Mouse (Mus musculus) MEL (cell line): ENCODE measurements around the gene Fgf12. TPM values are rescaled to one million over a fixed set of nuclear protein-coding genes. Genes with fewer than 3 reads are reported as not detected.

Experiments
- DNase-seq: peaks from one replicate; pipeline ENCODE4 v3.0.0; 2011; ENCODE audit warnings: low read depth, low spot score
- H3K27ac ChIP-seq: 2 replicates; pipeline ENCODE4 v1.5.1; 2012; ENCODE audit warnings: low read depth, mild to moderate bottlenecking, control low read depth, low read length, moderate library complexity; ENCODE audit not compliant: control insufficient read depth
- H3K27me3 ChIP-seq, 2 experiments: fragments of 150-350 bp in 1 of 2; sonication (generic) in 1 of 2; 2 replicates each; pipeline ENCODE4 v1.6.1; 2012; ENCODE audit warnings: low read length in 2 of 2, mild to moderate bottlenecking in 2 of 2, improper control_type of control experiment in 1 of 2, moderate library complexity in 1 of 2; ENCODE audit not compliant: insufficient read depth in 2 of 2, control insufficient read depth in 1 of 2
- H3K36me3 ChIP-seq, 2 experiments: 2 replicates each; pipeline ENCODE4 v1.6.1; 2012 to 2014; ENCODE audit warnings: low read length in 2 of 2, improper control_type of control experiment in 1 of 2, inconsistent platforms in 1 of 2, mild to moderate bottlenecking in 1 of 2; ENCODE audit not compliant: insufficient read depth in 2 of 2, control insufficient read depth in 1 of 2
- H3K4me1 ChIP-seq, 2 experiments: fragments of 150-350 bp in 1 of 2; sonication (generic) in 1 of 2; 2 replicates each; pipeline ENCODE4 v1.6.1; 2012; ENCODE audit warnings: low read length in 2 of 2, improper control_type of control experiment in 1 of 2, mild to moderate bottlenecking in 1 of 2; ENCODE audit not compliant: insufficient read depth in 2 of 2, control insufficient read depth in 1 of 2
- H3K4me3 ChIP-seq, 2 experiments: fragments of 150-350 bp in 1 of 2; sonication (generic) in 1 of 2; 2 replicates each; pipeline ENCODE4 v1.5.1; 2012; ENCODE audit warnings: low read depth in 2 of 2, low read length in 2 of 2, mild to moderate bottlenecking in 2 of 2, moderate library complexity in 2 of 2, control low read depth in 1 of 2, improper control_type of control experiment in 1 of 2; ENCODE audit not compliant: control insufficient read depth in 1 of 2, insufficient read depth in 1 of 2
- H3K79me2 ChIP-seq: 2 replicates; pipeline ENCODE4 v1.6.1; 2012; ENCODE audit warnings: mild to moderate bottlenecking, low read length, moderate library complexity; ENCODE audit not compliant: control insufficient read depth, poor library complexity, insufficient read depth
- H3K9ac ChIP-seq: 2 replicates; pipeline ENCODE4 v1.6.1; 2012; ENCODE audit warnings: low read depth, mild to moderate bottlenecking, control low read depth, low read length, moderate library complexity; ENCODE audit not compliant: control insufficient read depth, poor library complexity, severe bottlenecking
- H3K9me3 ChIP-seq: fragments of 150-350 bp; sonication (generic); replicated peaks from 2 replicates; pipeline ENCODE4 v1.6.1; 2012; ENCODE audit warnings: mild to moderate bottlenecking, low read length, improper control_type of control experiment, moderate library complexity; ENCODE audit not compliant: insufficient read depth
- CHD2 ChIP-seq: IDR thresholded peaks from 2 replicates; pipeline ENCODE4 v1.6.1; 2011; ENCODE audit warnings: low read length, improper control_type of control experiment
- CTCF ChIP-seq, 3 experiments: IDR thresholded peaks in 2 of 3; conservative IDR thresholded peaks in 1 of 3; 2 replicates each; pipeline ENCODE4 v1.5.1; 2011 to 2012; ENCODE audit warnings: low read length in 3 of 3, low read depth in 2 of 3, mild to moderate bottlenecking in 2 of 3, improper control_type of control experiment in 1 of 3, inconsistent platforms in 1 of 3, mixed read lengths in 1 of 3, moderate library complexity in 1 of 3; ENCODE audit not compliant: control insufficient read depth in 1 of 3, insufficient read depth in 1 of 3, poor library complexity in 1 of 3, severe bottlenecking in 1 of 3
- E2F4 ChIP-seq: IDR thresholded peaks from 2 replicates; pipeline ENCODE4 v1.6.1; 2011; ENCODE audit warnings: low read depth, low read length, improper control_type of control experiment, borderline replicate concordance
- ELF1 ChIP-seq: IDR thresholded peaks from 2 replicates; pipeline ENCODE4 v1.6.1; 2014; ENCODE audit warnings: low read depth, mild to moderate bottlenecking, inconsistent platforms, low read length, improper control_type of control experiment, moderate library complexity
- EP300 ChIP-seq, 2 experiments: IDR thresholded peaks; 2 replicates each; pipeline ENCODE4 v1.6.1; 2011; ENCODE audit warnings: improper control_type of control experiment in 2 of 2, low read length in 2 of 2, low read depth in 1 of 2, mild to moderate bottlenecking in 1 of 2
- ETS1 ChIP-seq: IDR thresholded peaks from 2 replicates; pipeline ENCODE4 v1.6.1; 2012; ENCODE audit warnings: low read depth, mild to moderate bottlenecking, inconsistent platforms, low read length, improper control_type of control experiment, moderate library complexity
- GABPA ChIP-seq: IDR thresholded peaks from 2 replicates; pipeline ENCODE4 v1.6.1; 2012; ENCODE audit warnings: low read depth, mild to moderate bottlenecking, inconsistent platforms, low read length, improper control_type of control experiment, moderate library complexity
- GATA1 ChIP-seq: IDR thresholded peaks from 2 replicates; pipeline ENCODE4 v1.6.1; 2011; ENCODE audit warnings: low read depth, low read length, improper control_type of control experiment
- HCFC1 ChIP-seq: IDR thresholded peaks from 2 replicates; pipeline ENCODE4 v1.6.1; 2012; ENCODE audit warnings: low read depth, mild to moderate bottlenecking, inconsistent platforms, low read length, improper control_type of control experiment, moderate library complexity
- KAT2A ChIP-seq: conservative IDR thresholded peaks from 2 replicates; pipeline ENCODE4 v1.6.1; 2012; ENCODE audit warnings: low read depth, low read length, improper control_type of control experiment, inconsistent platforms
- MAFK ChIP-seq: IDR thresholded peaks from 2 replicates; pipeline ENCODE4 v1.6.1; 2011; ENCODE audit warnings: low read depth, mild to moderate bottlenecking, low read length, improper control_type of control experiment, borderline replicate concordance
- MAX ChIP-seq: IDR thresholded peaks from 2 replicates; pipeline ENCODE4 v1.6.1; 2011; ENCODE audit warnings: low read length, improper control_type of control experiment
- MXI1 ChIP-seq: IDR thresholded peaks from 2 replicates; pipeline ENCODE4 v1.6.1; 2011; ENCODE audit warnings: mild to moderate bottlenecking, low read depth, low read length, improper control_type of control experiment
- MYC ChIP-seq: IDR thresholded peaks from 2 replicates; pipeline ENCODE4 v1.6.1; 2011; ENCODE audit warnings: low read depth, mild to moderate bottlenecking, low read length, improper control_type of control experiment, moderate library complexity
- NELFE ChIP-seq: IDR thresholded peaks from 2 replicates; pipeline ENCODE4 v1.6.1; 2011; ENCODE audit warnings: low read depth, low read length, improper control_type of control experiment
- NRF1 ChIP-seq: IDR thresholded peaks from 2 replicates; pipeline ENCODE4 v1.6.1; 2014; ENCODE audit warnings: low read depth, mild to moderate bottlenecking, inconsistent platforms, low read length, improper control_type of control experiment, moderate library complexity; ENCODE audit not compliant: poor library complexity, insufficient read depth, severe bottlenecking
- POLR2A ChIP-seq, 2 experiments: IDR thresholded peaks; 2 replicates each; pipeline ENCODE4 v1.6.1; 2011 to 2012; ENCODE audit warnings: low read length in 2 of 2, mild to moderate bottlenecking in 2 of 2, control low read depth in 1 of 2, improper control_type of control experiment in 1 of 2, low read depth in 1 of 2, moderate library complexity in 1 of 2; ENCODE audit not compliant: control insufficient read depth in 1 of 2, insufficient read depth in 1 of 2, poor library complexity in 1 of 2
- POLR2AphosphoS2 ChIP-seq: IDR thresholded peaks from 2 replicates; pipeline ENCODE4 v1.6.1; 2011; ENCODE audit warnings: low read length, improper control_type of control experiment
- POLR2AphosphoS5 ChIP-seq: IDR thresholded peaks from 2 replicates; pipeline ENCODE4 v1.6.1; 2012; ENCODE audit warnings: low read depth, borderline replicate concordance, mild to moderate bottlenecking, inconsistent platforms, low read length, moderate library complexity, mixed read lengths
- RAD21 ChIP-seq: IDR thresholded peaks from 2 replicates; pipeline ENCODE4 v1.6.1; 2011; ENCODE audit warnings: mild to moderate bottlenecking, low read depth, low read length, improper control_type of control experiment
- RCOR1 ChIP-seq: IDR thresholded peaks from 2 replicates; pipeline ENCODE4 v1.6.1; 2012; ENCODE audit warnings: low read depth, mild to moderate bottlenecking, inconsistent platforms, low read length, improper control_type of control experiment
- SIN3A ChIP-seq: IDR thresholded peaks from 2 replicates; pipeline ENCODE4 v1.6.1; 2012; ENCODE audit warnings: low read length, improper control_type of control experiment, inconsistent platforms
- SMC3 ChIP-seq: IDR thresholded peaks from 2 replicates; pipeline ENCODE4 v1.6.1; 2011; ENCODE audit warnings: low read depth, low read length, improper control_type of control experiment
- TBP ChIP-seq: IDR thresholded peaks from 2 replicates; pipeline ENCODE4 v1.8.0; 2011; ENCODE audit warnings: low read depth, low read length, improper control_type of control experiment
- TCF12 ChIP-seq: IDR thresholded peaks from 2 replicates; pipeline ENCODE4 v1.6.1; 2014; ENCODE audit warnings: low read depth, mild to moderate bottlenecking, inconsistent platforms, low read length, improper control_type of control experiment, moderate library complexity
- UBTF ChIP-seq: IDR thresholded peaks from 2 replicates; pipeline ENCODE4 v1.6.1; 2012; ENCODE audit warnings: low read depth, mild to moderate bottlenecking, inconsistent platforms, low read length, improper control_type of control experiment, moderate library complexity, borderline replicate concordance; ENCODE audit not compliant: insufficient read depth
- USF1 ChIP-seq: IDR thresholded peaks from 2 replicates; pipeline ENCODE4 v1.6.1; 2014; ENCODE audit warnings: low read depth, mild to moderate bottlenecking, inconsistent platforms, low read length, improper control_type of control experiment, moderate library complexity
- USF2 ChIP-seq, 2 experiments: IDR thresholded peaks; 2 replicates each; pipeline ENCODE4 v1.6.1; 2011 to 2012; ENCODE audit warnings: improper control_type of control experiment in 2 of 2, low read length in 2 of 2, borderline replicate concordance in 1 of 2, inconsistent platforms in 1 of 2, low read depth in 1 of 2, mild to moderate bottlenecking in 1 of 2; ENCODE audit not compliant: insufficient read depth in 1 of 2
- ZKSCAN1 ChIP-seq: IDR thresholded peaks from 2 replicates; pipeline ENCODE4 v1.6.1; 2012; ENCODE audit warnings: low read depth, mild to moderate bottlenecking, inconsistent platforms, low read length, improper control_type of control experiment, moderate library complexity
- ZMIZ1 ChIP-seq: IDR thresholded peaks from 2 replicates; pipeline ENCODE4 v1.6.1; 2012; ENCODE audit warnings: low read depth, mild to moderate bottlenecking, inconsistent platforms, low read length, improper control_type of control experiment, moderate library complexity
- ZNF384 ChIP-seq: IDR thresholded peaks from 2 replicates; pipeline ENCODE4 v1.6.1; 2012; ENCODE audit warnings: low read depth, mild to moderate bottlenecking, inconsistent platforms, low read length, improper control_type of control experiment
- polyA plus RNA-seq, 2 experiments: library from polyadenylated mRNA; stranded (reverse) in 1 of 2; unstranded in 1 of 2; fragments of >175 nt in 1 of 2; fragments of >200 nt in 1 of 2; gene quantifications; 2 replicates each; pipeline versions ENCODE4 v1.2.1 to v1.2.4; 2012; ENCODE audit warnings: low replicate concordance in 2 of 2, low read depth in 1 of 2; ENCODE audit not compliant: insufficient read length in 2 of 2, insufficient read depth in 1 of 2, missing spikeins in 1 of 2
- total RNA-seq: library from RNA; depleted of rRNA; stranded (reverse); fragments of 300-350 nt; gene quantifications from 2 replicates; pipeline ENCODE4 v1.2.3, GENCODE M21; 2012

Gene Fgf12
- total and polyA plus RNA-seq, 3 experiments = not detected

GRCm38 (mm10) chr16:28601723-28602122 is 151.1 kb downstream of the Fgf12 start:
- no peaks in the 10 kb centered on the region for H3K9me3 ChIP-seq
- H3K4me1 ChIP-seq = no peaks in the 10 kb centered on the region
- H3K4me3 ChIP-seq = no peak overlapping the region
- H3K36me3 ChIP-seq = no peaks in the 10 kb centered on the region
- no peaks in the 10 kb centered on the region for H3K79me2 ChIP-seq
- no peak for DNase-seq
- no peak overlapping the region for H3K27ac ChIP-seq
- TF ChIP-seq GABPA (no peak), KAT2A (no peak), CTCF (IDR thresholded peaks at IDR 0.05 in 2 of 3, conservative IDR thresholded peaks at IDR 0.05 in 1 of 3; ENCODE audit: control insufficient read depth in 1 of 3, insufficient read depth in 1 of 3, low read depth in 2 of 3, low read length in 3 of 3, poor library complexity in 1 of 3, severe bottlenecking in 1 of 3) (no peak), MAX (no peak), ZNF384 (no peak), TBP (no peak), EP300 (IDR thresholded peaks at IDR 0.05; ENCODE audit: low read depth in 1 of 2, low read length in 2 of 2) (no peak), NELFE (no peak), MYC (no peak), SIN3A (no peak), MAFK (no peak), ETS1 (no peak), HCFC1 (no peak), POLR2A (IDR thresholded peaks at IDR 0.05; ENCODE audit: control insufficient read depth in 1 of 2, insufficient read depth in 1 of 2, low read depth in 1 of 2, low read length in 2 of 2, poor library complexity in 1 of 2) (no peak), RCOR1 (no peak), POLR2AphosphoS2 (no peak), NRF1 (no peak), SMC3 (no peak), E2F4 (no peak), USF2 (IDR thresholded peaks at IDR 0.05; ENCODE audit: borderline replicate concordance in 1 of 2, insufficient read depth in 1 of 2, low read depth in 1 of 2, low read length in 2 of 2) (no peak)
- H3K9ac ChIP-seq = no peak overlapping the region
- H3K27me3 ChIP-seq = no peaks in the 10 kb centered on the region

- Histone ChIP-seq H3K4me3 (no peak overlapping the region), H3K79me2 (no peaks in the 10 kb centered on the region), H3K9me3 (no peaks in the 10 kb centered on the region), H3K36me3 (no peaks in the 10 kb centered on the region), H3K27me3 (no peaks in the 10 kb centered on the region), H3K4me1 (no peaks in the 10 kb centered on the region), H3K9ac (no peak overlapping the region), H3K27ac (no peak overlapping the region)
- no peak for TF ChIP-seq ZMIZ1
- no peak for TF ChIP-seq MAX
- no peak for TF ChIP-seq CHD2
- TF ChIP-seq ELF1 = no peak
- TF ChIP-seq NRF1 = no peak
- TF ChIP-seq UBTF = no peak
- TF ChIP-seq TCF12 = no peak
- no peak for TF ChIP-seq ZKSCAN1
- no peak for TF ChIP-seq ETS1
- no peak for TF ChIP-seq POLR2A (IDR thresholded peaks at IDR 0.05; ENCODE audit: control insufficient read depth in 1 of 2, insufficient read depth in 1 of 2, low read depth in 1 of 2, low read length in 2 of 2, poor library complexity in 1 of 2)
- no peak for TF ChIP-seq RAD21
- no peak for TF ChIP-seq POLR2AphosphoS5
- TF ChIP-seq GABPA = no peak
- TF ChIP-seq USF1 = no peak
- TF ChIP-seq E2F4 = no peak
- no peak for TF ChIP-seq TBP
- TF ChIP-seq GATA1 = no peak
- no peak for TF ChIP-seq MXI1
- no peak for DNase-seq
Observed at GRCm38 (mm10) chr16:28596112-28596511, 156.8 kb downstream of the Fgf12 start.
